Mouse (Mus musculus): ENCODE measurements around the gene Cep57l1.
A peak's percentile ranks its signal among the peaks of the same experiment; 100 is the strongest.

Cep57l1 gene

DNA sequence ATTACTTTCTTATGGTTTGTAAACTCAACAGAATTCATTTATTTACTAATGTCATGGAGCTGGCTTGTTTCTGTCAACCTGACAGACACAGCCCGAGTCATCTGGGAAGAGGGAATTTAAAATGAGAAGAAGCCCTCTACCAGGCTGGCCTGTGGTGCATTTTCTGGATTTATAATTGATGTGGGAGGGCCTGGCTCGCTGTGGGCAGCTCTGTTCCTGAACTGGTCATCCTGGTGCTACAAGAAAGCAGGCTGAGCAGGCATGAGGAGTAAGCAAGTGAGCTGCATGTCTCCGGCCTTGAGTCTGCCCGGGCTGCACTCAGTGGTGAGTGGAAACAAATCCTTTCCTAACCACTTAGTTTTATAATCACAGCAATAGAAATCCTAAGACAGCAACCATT, 65.7 kb downstream of the Cep57l1 start:
- no peak for DNase-seq (ENCODE audit: extremely low spot score, low spot score)

DNA sequence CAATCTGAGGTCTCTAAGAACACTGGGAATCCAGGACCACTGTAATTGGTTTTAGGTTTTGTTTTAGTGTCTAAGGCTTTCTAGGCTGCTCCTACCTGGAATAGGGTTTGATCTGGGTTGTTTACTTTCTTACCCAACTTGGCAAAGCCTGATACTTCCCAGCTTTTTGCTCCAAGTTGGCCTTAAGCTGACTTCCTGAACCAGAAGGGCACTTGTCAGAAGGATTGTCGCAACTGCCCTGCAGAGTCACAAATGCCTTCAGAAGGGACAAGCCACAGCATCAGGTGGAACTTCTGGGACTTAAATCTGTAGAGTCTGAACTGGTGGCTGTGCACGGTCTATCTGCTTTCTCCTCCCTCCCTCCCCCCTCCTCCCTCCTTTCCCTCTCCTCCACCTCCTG, 69.5 kb downstream of the Cep57l1 start:
- DNase-seq (ENCODE audit: extremely low spot score, low spot score), result no peak

DNA sequence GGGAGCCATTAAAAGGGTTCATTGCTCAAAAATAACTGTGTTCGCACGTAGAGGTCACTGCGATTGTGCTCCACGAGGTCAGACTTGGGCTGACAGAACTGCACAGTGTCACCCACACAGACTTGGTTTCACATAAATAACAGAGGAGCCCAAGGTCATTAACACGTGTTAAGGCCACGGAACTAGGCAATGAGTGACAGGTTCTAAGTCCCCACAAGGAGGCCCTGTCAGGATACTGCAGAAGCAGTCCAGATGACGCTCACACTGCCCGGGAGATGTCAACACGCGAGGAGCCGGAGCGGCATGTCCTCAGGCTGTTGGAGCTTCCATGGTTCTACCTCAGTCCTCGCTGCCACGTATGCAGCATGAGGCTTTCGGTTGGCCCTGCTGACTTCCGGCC, 72.4 kb downstream of the Cep57l1 start:
- no peak for DNase-seq (ENCODE audit: extremely low spot score, low spot score)

DNA sequence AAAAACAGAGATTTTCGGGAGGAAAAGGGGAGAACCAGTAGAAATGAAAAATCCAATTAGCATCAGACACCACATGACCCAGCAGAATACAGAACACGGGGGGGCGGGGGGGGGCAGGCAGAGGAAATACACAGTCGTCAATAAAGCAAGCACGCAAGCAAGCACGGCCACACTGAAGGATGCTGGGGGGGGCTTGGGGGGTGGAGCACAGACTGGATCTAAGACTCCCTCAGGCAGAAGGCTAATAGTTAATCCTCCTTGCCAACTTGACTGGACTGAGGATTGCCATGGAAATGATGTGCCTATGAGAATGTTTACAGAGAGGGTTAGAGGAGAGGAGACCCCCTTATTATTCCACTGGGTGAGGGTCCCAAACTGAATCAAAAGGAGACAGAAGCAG, 74.3 kb downstream of the Cep57l1 start:
- no peak for DNase-seq (ENCODE audit: extremely low spot score, low spot score)

DNA sequence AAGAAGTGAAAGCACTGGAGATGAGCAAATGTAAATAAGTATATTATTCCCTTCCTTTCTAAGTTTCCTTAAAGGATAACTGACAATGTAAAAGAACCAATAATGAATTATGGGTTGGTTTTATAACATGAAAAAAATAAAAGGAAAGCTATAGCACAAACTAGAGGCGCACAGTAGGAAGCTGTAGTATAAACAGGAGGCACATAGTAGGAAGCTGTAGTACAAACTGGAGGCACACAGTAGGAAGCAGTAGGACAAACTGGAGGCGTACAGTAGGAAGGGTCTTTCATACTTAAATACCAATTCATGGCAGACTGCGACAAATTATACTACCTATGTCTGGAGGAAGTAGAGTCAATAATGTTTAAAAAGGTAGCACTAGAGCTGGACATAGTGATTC, 76.5 kb downstream of the Cep57l1 start:
- no peak for DNase-seq (ENCODE audit: extremely low spot score, low spot score)

DNA sequence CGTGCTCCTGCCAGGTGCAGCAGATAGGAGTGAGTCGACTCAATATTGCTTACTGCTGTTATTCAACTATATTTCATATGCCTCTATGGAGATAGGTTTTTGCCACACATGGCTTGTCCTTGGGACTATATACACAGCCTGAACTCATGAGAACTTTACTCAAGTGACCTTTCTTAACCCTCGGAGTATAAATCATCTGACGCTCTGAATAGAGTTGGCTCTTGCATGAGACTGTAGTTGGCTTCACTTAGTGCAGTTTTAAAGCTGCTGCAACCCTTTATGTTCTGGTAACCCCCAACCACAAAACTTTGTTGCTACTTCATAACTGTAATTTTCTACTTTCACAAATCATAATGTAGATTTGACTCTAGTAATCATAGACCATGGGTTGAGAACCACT, 77.7 kb downstream of the Cep57l1 start:
- DNase-seq (ENCODE audit: extremely low spot score, low spot score), result no peak

DNA sequence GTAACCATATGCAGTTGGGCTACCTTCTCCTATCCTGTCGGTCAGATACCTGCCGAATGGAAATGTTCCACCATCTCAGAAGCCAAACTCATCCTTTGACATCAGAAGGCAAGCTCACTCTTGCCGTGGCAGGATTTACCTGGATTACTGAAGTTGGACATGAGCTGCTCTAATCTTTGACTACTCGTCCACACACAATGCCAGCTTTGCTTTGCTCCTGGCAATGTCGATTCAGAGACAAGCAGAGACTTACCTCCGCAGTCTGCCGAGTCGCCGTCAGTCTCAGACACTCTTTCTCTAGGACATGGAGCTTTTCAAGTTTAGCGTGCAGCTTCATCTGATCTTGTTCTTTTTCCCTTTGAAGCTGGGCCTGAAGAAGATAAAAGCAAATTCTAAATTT, 78.9 kb downstream of the Cep57l1 start:
- no peak for DNase-seq (ENCODE audit: extremely low spot score, low spot score)

DNA sequence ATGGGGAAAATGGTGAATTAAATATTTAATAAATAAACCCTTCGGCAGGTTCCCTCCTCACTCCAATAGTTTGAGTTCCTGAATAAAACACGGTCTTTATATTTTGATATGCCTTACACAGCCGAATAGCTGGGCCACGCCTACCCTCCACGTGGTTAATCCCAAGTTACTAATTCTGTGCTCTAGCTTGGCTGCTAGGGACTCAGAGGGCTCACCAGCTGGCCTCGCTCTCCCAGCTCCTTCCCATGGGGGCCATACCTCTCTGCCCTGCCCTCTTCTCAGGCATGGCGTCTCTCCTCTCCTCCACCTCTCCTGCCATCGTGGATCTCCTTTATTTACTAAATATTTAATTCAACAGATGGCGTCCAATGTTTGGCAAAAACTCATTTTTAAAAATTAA, 83.5 kb downstream of the Cep57l1 start:
- no peak for DNase-seq (ENCODE audit: extremely low spot score, low spot score)

DNA sequence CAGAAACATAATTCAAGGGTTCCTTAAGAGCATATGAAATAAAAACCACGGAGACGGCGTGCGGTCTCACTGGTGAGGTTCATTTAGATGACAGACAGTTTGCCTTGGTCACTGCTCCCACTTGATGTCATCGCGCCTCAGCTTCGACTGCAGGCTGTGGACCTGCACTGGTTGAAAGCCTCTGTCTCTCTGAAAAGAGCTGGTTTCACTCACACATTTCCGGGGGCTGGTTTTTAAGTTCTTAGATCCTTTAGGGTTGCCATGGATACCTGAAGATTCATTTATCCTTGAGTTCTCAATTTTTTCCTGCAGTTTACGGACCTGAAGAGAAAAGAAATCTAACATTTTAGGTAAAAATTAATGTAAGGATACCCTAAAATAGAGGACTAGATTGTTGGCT, 90.1 kb downstream of the Cep57l1 start:
- DNase-seq (ENCODE audit: extremely low spot score, low spot score), result no peak

DNA sequence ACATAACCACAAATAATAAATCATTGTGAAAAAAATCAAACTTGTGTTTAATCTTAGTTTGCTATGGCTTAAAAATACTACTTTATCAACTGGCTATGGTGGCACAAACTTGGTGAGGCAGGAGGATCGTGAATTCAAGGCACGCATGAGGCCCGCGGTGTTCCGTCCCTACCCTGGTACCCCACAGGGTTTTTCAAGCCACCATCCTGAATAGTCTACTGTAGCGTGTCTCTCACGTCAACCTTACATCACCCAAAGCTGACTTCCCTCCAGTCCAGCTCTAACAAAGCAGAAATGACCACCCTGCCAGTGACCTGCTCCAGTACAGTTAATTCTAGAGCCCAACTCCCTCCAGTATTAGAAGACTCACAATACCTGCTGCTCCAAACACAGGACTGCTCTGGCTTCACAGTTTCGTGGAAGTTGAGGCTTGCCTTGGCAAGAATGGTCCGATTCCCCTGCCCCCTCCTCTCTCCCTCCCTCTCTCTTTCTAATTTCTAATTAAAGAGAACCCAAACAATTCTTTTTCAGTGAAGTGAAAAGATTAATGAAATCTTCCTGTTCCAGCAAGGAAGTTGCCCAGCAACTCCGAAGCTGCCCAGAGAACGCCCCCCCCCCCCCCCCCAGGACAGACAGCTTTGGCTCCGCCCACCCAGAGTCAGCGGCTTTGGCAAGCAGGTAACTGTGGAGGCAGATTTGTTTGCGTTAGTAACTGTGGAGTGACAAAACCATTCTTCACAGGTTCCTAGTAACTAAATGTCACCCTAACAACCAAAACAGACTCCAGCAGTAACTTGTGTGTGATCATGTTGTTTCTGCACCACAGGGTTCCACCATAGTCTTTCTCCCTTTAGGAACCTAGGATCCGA, 93.4 kb downstream of the Cep57l1 start, which contains the start of gene Ccdc162:
Gene Ccdc162, minus strand, starts transcription at position 606 of the 869 bp plus-strand sequence.
- no peak for DNase-seq (ENCODE audit: extremely low spot score, low spot score)

DNA sequence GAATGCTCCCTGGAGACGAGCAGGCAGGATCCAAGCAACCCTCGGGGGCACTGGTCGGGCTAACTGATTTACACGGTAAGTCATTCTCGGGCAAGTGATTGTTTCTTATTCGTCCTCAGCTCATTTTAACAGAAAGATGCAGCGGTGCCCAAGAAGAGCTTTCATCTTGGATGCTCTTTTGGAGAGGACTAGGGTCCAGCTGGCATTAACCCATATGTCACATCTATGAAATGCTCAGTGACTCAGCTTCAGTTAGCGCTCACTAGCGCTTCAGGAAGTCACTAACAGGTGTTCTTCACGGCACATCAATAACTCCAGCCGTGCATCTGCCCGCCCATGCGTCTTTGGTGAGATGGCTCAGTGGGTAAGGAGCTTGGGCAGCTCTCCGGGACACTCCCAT, 94.1 kb downstream of the Cep57l1 start:
- DNase-seq (ENCODE audit: extremely low spot score, low spot score), result no peak

DNA sequence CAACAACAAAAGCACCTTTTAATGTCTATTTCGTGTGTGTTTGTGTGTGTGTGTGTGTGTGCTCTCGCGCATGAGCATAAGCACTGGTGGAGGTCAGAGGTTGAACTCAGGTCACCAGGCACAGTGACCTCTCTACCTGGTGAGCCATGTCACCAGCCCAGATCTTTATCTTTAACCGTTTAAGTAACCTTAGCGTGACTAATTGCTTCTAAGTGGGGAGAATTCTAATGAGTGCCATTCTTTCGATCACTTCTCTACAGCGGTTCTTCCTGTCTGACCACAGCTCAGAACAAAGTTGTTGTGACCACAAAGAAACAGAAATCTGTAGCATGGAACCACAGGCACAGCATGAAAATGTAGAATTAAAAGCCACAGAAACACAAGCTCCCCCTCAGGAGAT, 98.2 kb downstream of the Cep57l1 start:
- DNase-seq (ENCODE audit: extremely low spot score, low spot score), result no peak

DNA sequence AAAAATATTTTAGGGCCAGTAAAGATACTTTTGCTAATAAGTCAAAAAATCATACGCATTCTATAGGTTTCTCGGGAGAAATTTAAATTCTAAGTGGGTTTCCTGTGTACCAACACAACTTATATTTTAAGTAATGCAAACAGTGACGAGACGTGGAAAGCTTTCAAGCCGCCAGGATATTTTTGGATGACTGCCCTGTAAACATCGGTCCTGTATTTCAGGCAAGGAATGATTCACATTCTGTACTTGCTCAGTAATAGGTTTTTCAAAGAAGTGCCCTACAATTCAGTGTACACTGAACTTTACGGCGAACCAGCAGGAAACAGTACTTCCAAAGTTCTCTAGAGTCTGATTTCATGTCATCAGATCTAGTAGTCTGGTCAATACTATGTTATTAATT, 98.9 kb downstream of the Cep57l1 start:
- no peak for DNase-seq (ENCODE audit: extremely low spot score, low spot score)

DNA sequence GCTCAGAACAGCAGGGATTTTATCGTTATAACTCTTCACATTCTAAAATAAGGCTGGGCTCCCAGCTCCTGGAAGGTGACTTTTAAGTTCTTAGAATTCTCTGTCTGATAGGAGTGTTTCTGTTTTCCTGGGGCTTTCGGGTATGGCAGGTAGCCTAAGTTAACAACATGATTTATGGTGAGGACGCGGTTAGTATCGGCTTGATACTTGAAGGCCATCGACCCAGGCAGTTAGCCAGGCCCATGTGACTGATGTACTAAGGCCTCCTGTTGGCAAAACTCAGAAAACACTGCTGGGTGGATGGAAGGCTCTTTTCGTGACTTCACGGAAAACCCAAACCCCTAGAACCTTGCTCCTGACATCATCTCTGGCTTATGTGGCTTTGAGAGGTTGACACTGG, 100.3 kb downstream of the Cep57l1 start:
- no peak for DNase-seq (ENCODE audit: extremely low spot score, low spot score)

DNA sequence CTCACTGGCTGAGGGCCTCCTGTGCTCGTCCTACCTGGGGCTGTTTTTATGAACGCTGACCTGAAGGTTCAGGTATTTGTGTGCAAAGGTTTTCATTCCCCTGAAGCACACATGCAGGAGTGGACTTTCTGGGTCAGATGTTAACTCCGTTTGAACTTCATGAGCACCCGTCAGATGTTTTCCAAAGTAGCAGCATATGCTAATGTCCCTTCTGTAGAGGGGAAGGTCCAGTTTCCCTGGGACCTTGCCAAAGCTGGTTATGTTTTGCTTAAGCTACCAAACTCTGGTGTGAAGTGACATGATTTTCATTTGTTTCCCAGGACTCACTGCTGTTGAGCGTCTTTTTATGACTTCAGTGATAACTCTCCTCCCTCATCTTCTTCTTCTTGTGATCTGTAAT, 110.0 kb downstream of the Cep57l1 start:
- DNase-seq (ENCODE audit: extremely low spot score, low spot score), result no peak

DNA sequence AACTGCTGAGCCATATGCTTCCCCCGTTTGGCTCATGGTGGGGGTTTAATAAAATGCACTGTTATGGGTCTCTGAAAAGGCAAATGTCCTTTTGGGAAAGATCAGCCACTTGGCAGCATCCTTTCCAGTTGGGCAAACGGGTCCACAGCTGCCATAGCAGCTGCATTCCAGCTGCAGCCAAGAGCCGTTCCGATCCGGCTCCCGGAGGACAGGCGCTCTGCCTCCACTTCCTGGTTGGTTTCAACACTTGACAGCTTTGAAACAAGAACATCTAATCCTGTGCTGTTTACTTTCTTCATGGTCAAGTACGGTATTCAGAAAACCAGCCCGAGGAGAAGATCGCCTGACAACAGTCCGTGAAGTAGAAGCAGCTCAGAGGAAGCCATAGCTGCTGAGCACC, 112.6 kb downstream of the Cep57l1 start:
- DNase-seq (ENCODE audit: extremely low spot score, low spot score), result no peak

DNA sequence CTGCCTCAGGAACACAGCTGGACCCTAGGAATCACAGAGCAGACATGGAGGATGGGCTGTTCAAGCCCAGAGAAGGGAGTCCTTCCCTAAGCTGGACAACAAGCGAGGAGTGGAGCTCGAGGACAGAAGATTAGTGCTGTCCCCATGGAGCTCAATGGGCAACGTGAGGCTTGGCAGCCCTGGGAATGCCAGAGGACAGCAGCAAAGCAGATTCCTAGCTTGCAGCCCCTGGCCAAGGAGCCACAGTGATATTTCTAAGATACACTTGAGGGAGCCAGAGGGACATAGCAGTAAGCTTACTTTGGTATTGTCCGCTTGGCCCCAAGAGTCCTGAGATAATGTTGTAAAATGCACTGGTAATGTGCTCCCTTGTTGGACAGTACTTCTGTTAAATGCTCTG, 118.7 kb downstream of the Cep57l1 start:
- DNase-seq (ENCODE audit: extremely low spot score, low spot score), result no peak

DNA sequence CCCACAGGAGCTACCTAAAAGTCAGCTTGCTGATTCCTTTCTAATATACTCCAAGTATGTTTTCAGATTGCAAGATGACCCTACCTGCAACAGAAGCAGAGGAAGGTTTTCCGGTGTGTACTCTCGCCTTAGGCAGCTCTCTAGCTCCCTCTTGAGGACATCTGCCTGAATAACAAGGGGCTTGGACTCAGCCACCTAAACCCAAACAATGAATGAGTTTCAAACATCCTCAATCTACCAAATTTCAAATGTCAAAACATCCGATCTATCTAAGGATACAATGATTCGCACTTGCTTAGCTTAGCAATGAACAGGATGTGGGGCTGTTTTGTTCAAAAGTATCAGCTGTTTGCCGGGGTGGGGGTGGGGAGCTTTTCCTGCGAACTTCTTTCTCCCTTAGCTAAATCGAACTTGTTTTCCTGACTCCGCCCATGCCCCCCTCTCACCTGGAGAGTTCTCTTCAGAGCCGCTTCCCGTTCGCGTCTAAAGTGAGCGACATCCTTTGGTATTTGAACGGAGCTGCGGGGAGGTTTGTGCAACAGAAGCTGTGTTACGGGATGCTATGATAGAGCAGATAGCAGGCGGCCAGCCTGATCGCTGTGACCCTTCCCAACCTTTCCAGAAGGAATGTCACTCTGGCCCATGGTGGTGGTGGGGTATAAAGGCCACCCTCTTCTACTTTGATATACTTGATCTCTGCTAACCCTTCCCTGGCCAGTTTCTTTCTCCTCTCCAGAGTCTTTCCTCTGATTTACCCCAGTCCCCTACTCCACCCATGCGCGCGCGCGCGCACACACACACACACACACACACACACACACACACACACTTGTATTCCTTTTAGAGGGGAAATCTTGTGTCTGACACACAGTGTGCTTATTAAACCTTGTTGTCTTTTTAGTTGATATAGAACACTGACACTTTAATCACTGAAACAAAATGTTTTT, 119.5 kb downstream of the Cep57l1 start:
- peak; percentile 72 for DNase-seq (ENCODE audit: extremely low spot score, low spot score)

DNA sequence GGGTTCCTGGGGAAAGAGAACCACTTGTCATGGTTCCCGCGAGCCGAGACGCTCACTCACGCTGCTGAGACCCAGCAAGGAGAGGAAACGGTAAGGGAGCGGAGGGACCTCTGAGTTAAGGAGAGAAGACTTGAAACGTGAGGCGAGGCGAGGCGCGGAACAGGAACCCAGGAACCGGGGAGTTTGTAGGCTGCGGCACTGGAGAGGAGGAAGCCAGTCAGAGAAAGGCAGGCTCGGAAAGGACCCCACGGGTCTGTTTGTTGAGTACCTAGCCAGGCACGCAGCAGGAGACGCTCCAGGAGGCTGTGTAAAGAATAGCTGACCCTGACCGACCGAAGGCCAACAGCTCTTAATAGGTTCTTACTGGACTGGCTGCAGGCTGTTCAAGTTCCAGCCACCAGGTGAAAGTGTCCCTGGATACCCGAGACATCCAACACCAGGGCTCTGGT, 125.1 kb downstream of the Cep57l1 start:
- DNase-seq (ENCODE audit: extremely low spot score, low spot score), result peak; percentile 46

DNA sequence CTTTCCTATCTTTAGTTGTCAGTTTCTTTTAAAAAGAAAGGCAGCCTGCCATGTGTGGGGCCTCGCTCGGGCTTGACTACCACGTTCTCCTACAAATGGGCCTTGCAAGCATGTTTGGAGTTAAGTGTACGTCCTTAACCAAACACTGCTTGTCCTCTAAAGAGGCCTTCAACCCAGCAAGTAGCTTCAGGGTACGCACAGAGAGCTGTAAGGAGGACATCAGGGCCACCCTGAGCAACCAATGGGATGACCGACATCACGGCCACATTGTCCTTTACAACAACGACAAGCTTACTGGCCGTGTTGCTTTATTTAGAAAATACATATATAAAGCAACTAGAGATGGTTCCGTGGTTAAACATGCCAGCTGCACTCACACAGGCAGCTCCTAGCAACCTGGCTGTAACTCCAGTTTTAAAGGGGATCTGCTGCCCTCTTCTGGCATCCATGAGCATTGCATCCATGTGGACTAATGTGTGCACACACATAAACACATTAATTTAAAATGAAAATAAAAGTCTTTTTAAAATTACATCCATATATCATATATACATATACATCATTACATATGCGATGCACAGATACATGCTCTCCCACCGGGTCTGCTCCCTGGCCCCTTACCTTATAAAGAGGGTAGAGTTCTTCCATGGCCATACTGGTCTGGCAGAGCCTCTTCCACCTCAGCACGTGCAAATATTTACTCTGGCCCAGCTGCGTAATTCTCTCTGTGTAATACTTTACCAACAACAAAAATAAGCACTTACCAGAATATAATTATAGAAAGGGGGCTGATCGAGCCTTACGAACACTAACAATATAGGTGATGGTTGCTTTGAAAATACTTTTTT, 126.9 kb downstream of the Cep57l1 start:
- DNase-seq (ENCODE audit: extremely low spot score, low spot score), result peak; percentile 88

DNA sequence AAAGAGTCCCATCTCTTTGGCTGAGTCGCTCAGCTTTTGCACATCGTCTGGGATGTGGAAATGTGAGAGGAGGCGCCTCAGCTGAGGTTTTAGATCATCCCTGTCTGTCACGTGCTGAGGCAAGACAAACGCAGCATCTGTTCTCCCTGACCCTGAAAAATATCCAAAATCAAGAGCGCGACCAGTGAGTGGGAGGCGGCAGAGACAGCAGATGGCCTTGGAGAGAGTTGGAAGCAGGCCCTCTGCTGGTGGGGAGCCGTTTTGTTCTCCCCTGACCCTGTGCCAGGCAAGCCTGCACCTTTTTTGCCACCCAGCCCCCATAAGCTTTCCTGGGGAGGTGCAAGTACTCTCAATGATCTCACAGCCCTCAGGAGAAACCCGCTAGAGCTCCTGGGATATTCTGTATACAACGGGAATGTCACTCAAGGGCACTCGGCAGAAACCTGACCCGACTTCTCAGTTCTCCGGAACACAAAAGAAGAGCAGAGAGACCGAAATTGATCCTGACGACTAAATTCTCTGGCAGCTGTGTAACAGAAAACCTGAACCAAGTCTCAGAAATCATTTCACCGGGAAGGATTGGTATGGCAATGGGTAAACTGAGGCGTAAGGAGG, 130.8 kb downstream of the Cep57l1 start:
- DNase-seq (ENCODE audit: extremely low spot score, low spot score), result peak; percentile 80

Measured in neural tube, embryonic 10.5 days (tissue).